Mouse (Mus musculus) c-Kit-positive CD71-positive TER-119-positive erythroid progenitor cells, embryonic 14.5 days (primary cell): ENCODE measurements around the gene Gcfc2.
A peak's percentile ranks its signal among the peaks of the same experiment; 100 is the strongest.

Source experiments
- DNase-seq: peaks from one replicate; pipeline ENCODE4 v3.0.0-alpha.2; 2013; ENCODE audit warnings: low spot score

Gene Gcfc2

GRCm38 (mm10) chr6:81923523-81924142 lies at the start of gene Gcfc2:
Gene Gcfc2 (plus strand): TSS chr6:81923669.
- DNase-seq = peak; percentile 90

- no peak for DNase-seq
These were observed 27.7 kb upstream of the Gcfc2 start for GRCm38 (mm10) chr6:81895678-81896230.

- DNase-seq = no peak
These were observed 13.1 kb upstream of the Gcfc2 start for GRCm38 (mm10) chr6:81910302-81910855.

- no peak for DNase-seq
These were observed 12.2 kb upstream of the Gcfc2 start for GRCm38 (mm10) chr6:81911244-81911643.

- no peak for DNase-seq
These were observed 11.8 kb upstream of the Gcfc2 start for GRCm38 (mm10) chr6:81911713-81912112.

GRCm38 (mm10) chr6:81912177-81912576 lies 11.3 kb upstream of the Gcfc2 start:
- no peak for DNase-seq

GRCm38 (mm10) chr6:81924304-81924703 lies 835 bp downstream of the Gcfc2 start:
- peak; percentile 4 for DNase-seq

GRCm38 (mm10) chr6:81929402-81929801 lies 5.9 kb downstream of the Gcfc2 start:
- DNase-seq = no peak

- no peak for DNase-seq
These were observed 9.8 kb downstream of the Gcfc2 start for GRCm38 (mm10) chr6:81933281-81933680.

- no peak for DNase-seq
These were observed 18.2 kb downstream of the Gcfc2 start for GRCm38 (mm10) chr6:81941718-81942117.

GRCm38 (mm10) chr6:81943281-81943680 lies 19.8 kb downstream of the Gcfc2 start:
- DNase-seq = no peak

- DNase-seq = no peak
These were observed 21.0 kb downstream of the Gcfc2 start for GRCm38 (mm10) chr6:81944432-81944831.

GRCm38 (mm10) chr6:81946906-81947305 lies 23.4 kb downstream of the Gcfc2 start:
- DNase-seq = no peak

GRCm38 (mm10) chr6:81955133-81955532 lies 31.7 kb downstream of the Gcfc2 start:
- no peak for DNase-seq

GRCm38 (mm10) chr6:81956399-81956798 lies 32.9 kb downstream of the Gcfc2 start:
- DNase-seq = peak; percentile 55

GRCm38 (mm10) chr6:81957992-81958391 lies 34.5 kb downstream of the Gcfc2 start:
- DNase-seq = no peak

GRCm38 (mm10) chr6:81959866-81960265 lies 36.4 kb downstream of the Gcfc2 start:
- DNase-seq = no peak

- DNase-seq = no peak
These were observed 36.8 kb downstream of the Gcfc2 start for GRCm38 (mm10) chr6:81960284-81960683.

GRCm38 (mm10) chr6:81965296-81966067 lies 42.0 kb downstream of the Gcfc2 start, which contains the start of gene Mrpl19:
Gene Mrpl19 (minus strand): TSS chr6:81965958.
- peak; percentile 87 for DNase-seq

- no peak for DNase-seq
These were observed 42.6 kb downstream of the Gcfc2 start for GRCm38 (mm10) chr6:81966068-81966544.

GRCm38 (mm10) chr6:81971196-81971595 lies 47.7 kb downstream of the Gcfc2 start:
- DNase-seq = no peak

GRCm38 (mm10) chr6:81972595-81972994 lies 49.1 kb downstream of the Gcfc2 start:
- no peak for DNase-seq
